Mouse (Mus musculus): ENCODE measurements at regions not wholly inside any gene's neighbourhood (a gene's known extent, or its start where the extent isn't known, plus 50 kb on each side); places are given as distances from the start of the nearest gene placed in this dataset.

GRCm38 (mm10) chr8:26847009-26847408, 130.1 kb upstream of the Zfp703 start:
- H3K27ac ChIP-seq: no peak overlapping the region
- WGBS (ENCODE audit: insufficient replicate concordance): 69% methylated on average over 9 of the region's 9 CpGs

GRCm38 (mm10) chr8:26848098-26848772, 128.9 kb upstream of the Zfp703 start:
- no peak overlapping the region for H3K4me2 ChIP-seq
- 69% methylated on average over 17 of the region's 17 CpGs for WGBS (ENCODE audit: insufficient replicate concordance)
- H3K27ac ChIP-seq: no peak overlapping the region
- H3K9me3 ChIP-seq (replicated peaks): no peaks in the 10 kb centered on the region
- ATAC-seq (ENCODE audit: low read depth) (no peak), DNase-seq (no peak)
- no peaks in the 10 kb centered on the region for H3K36me3 ChIP-seq
- no peaks in the 10 kb centered on the region for H3K27me3 ChIP-seq
- no peak overlapping the region for H3K4me3 ChIP-seq (replicated peaks)
- peaks cover 21% of the 10 kb centered on the region for H3K4me1 ChIP-seq (replicated peaks)
- no peak overlapping the region for H3K9ac ChIP-seq

More at GRCm38 (mm10) chr8:26847009-26847408, 130.1 kb upstream of the Zfp703 start:
- Histone ChIP-seq H3K36me3 (no peaks in the 10 kb centered on the region), H3K9me3 (replicated peaks) (no peaks in the 10 kb centered on the region), H3K4me3 (replicated peaks) (no peak overlapping the region), H3K4me2 (no peak overlapping the region), H3K9ac (no peak overlapping the region), H3K4me1 (replicated peaks) (peaks cover 21% of the 10 kb centered on the region), H3K27me3 (no peaks in the 10 kb centered on the region)
- DNase-seq: no peak
- ATAC-seq (ENCODE audit: low read depth): no peak

DNA sequence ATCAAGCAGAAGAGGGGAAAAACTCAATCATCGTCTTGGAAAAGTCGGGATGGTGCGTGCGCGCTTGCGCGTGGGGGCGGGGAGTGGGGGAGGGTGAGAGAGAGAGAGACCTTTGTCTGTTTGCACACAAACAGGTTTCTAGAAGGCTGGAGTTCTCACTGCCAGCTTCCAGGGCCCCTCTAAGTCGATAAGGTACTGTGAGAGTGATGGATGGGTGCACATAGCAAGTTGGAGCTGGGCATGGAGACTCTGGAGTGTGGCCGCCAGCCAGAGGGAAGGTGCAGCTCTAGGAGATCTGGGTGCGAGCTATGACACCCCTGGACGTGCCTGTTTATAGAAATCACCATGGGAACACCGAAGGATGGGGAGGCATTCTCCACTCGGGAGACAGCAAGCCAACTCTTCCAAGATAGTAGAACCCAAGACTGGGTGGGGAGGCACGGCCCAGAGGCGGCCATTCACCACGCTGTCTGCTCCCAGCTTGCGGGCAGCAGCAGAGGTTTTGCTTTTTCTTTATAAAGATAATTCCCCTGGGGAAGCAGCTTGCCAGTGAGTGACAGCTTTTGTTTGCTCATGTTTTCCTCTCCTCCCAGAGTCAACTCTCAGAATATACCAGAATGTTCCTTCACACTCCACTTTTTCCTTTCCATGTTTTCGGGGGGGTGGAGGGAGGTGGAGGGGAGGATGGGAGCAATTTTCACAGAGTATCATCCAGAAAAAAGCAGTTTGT, 128.0 kb upstream of the Zfp703 start:
- no peaks in the 10 kb centered on the region for H3K36me3 ChIP-seq
- no peaks in the 10 kb centered on the region for H3K27me3 ChIP-seq
- DNase-seq: no peak
- peaks cover 18% of the 10 kb centered on the region for H3K4me1 ChIP-seq (replicated peaks)
- no peak overlapping the region for H3K4me3 ChIP-seq (replicated peaks)
- WGBS (ENCODE audit: insufficient replicate concordance): 73% methylated on average over 19 of the region's 19 CpGs
- no peaks in the 10 kb centered on the region for H3K9me3 ChIP-seq (replicated peaks)
- no peak overlapping the region for H3K9ac ChIP-seq
- H3K4me2 ChIP-seq: no peak overlapping the region
- no peak overlapping the region for H3K27ac ChIP-seq
- no peak for ATAC-seq (ENCODE audit: low read depth)

DNA sequence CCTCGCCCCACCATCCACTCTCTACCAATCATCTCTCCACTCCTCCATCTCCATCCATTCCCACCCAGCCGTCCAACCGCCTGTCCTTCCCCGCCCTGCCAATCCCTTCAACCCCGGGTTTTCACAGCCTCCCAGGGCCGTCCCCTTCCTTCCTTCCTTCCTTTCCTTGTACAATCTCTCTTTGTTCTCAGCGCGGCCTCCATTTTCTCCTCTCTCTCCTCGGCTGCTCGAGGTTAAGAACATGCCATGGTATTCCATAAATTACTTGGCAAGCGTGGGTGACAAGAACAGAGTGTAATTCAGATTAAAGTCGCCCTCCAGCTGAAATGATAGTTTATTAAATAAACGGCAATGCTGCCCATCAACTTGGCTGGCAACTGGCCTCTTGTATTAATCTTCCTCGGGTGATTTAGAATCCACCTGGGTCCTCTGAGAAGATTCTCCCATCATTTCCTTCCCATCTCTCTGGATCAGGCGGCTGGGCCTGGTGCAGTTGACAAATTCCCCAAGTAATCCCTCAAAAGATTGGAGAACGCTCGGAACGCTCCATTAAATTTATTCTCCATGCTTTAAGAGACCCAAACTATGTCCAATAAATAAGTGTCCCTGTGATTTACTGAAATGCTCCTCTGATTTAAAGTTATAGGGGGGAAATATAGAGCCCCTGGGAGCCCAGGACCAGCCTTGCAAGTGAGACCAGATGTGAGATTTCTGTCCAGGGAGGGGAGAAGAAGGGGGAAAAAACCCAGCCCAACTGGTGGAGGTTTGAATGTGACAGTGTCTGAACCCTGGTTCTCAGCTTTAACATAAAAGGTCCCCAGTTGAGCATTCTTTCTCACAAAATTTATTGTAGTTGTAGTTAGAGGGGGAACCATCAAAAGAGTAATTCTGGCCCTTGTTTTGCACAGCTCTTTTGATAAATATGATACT, 125.0 kb upstream of the Zfp703 start:
- Histone ChIP-seq H3K27ac (no peak overlapping the region), H3K36me3 (no peaks in the 10 kb centered on the region), H3K9me3 (replicated peaks) (no peaks in the 10 kb centered on the region), H3K4me1 (replicated peaks) (peaks cover 6% of the 10 kb centered on the region; the same call in 1 of the 2 replicates), H3K9ac (no peak overlapping the region), H3K27me3 (no peaks in the 10 kb centered on the region), H3K4me2 (no peak overlapping the region), H3K4me3 (replicated peaks) (no peak overlapping the region)
- 51% methylated on average over 18 of the region's 18 CpGs for WGBS (ENCODE audit: insufficient replicate concordance)
- no peak for DNase-seq
- ATAC-seq (ENCODE audit: low read depth): no peak

- H3K27ac ChIP-seq: no peak overlapping the region
- DNase-seq (no peak), ATAC-seq (ENCODE audit: low read depth) (no peak)
- no peak overlapping the region for H3K9ac ChIP-seq
- H3K4me3 ChIP-seq (replicated peaks): no peak overlapping the region
- no peaks in the 10 kb centered on the region for H3K9me3 ChIP-seq (replicated peaks)
- no peaks in the 10 kb centered on the region for H3K36me3 ChIP-seq
- WGBS (ENCODE audit: insufficient replicate concordance): 74% methylated on average over 8 of the region's 8 CpGs
- no peak overlapping the region for H3K4me2 ChIP-seq
- H3K27me3 ChIP-seq: no peaks in the 10 kb centered on the region
- H3K4me1 ChIP-seq (replicated peaks): peaks cover 6% of the 10 kb centered on the region; the same call in 1 of the 2 replicates
Observed at GRCm38 (mm10) chr8:26852921-26853320, 124.2 kb upstream of the Zfp703 start.

DNA sequence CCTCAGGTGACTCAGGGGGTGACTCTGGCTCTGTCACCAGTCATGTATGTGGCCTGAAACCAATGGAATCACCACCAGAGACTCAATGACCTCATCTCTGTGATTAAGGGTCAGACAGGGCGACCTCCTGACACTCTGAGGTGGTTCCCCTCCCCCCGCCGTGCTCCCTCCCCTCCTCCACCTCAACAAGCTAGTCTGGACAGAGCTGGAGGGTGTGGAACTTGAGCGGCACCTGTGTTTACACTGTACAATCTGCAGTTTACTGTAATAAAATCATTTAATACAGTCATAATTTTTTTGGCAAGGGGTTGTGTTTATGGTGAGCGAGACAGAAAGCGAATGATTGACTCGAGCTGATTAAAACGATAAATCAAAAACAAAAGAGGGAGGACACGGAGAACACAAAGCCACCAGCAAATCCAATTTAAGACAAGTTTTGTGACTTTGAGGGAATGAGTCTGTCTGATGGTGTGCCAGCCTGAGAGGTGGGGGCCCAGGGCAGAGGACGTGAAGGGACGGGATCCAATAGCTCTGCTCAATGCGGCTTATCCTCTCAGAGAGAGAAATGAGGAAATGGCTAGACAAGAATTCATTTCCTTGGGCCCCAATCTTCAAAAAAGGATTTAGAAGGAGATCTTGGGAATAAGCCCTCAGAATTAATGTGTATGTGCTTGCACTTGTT, 122.4 kb upstream of the Zfp703 start:
- no peaks in the 10 kb centered on the region for H3K27me3 ChIP-seq
- ATAC-seq (ENCODE audit: low read depth) (no peak), DNase-seq (no peak)
- 53% methylated on average over 12 of the region's 12 CpGs for WGBS (ENCODE audit: insufficient replicate concordance)
- H3K9me3 ChIP-seq (replicated peaks): no peaks in the 10 kb centered on the region
- no peak overlapping the region for H3K4me3 ChIP-seq (replicated peaks)
- H3K4me2 ChIP-seq: no peak overlapping the region
- no peak overlapping the region for H3K9ac ChIP-seq
- H3K36me3 ChIP-seq: no peaks in the 10 kb centered on the region
- no peak overlapping the region for H3K27ac ChIP-seq
- no peaks in the 10 kb centered on the region for H3K4me1 ChIP-seq (replicated peaks)

DNA sequence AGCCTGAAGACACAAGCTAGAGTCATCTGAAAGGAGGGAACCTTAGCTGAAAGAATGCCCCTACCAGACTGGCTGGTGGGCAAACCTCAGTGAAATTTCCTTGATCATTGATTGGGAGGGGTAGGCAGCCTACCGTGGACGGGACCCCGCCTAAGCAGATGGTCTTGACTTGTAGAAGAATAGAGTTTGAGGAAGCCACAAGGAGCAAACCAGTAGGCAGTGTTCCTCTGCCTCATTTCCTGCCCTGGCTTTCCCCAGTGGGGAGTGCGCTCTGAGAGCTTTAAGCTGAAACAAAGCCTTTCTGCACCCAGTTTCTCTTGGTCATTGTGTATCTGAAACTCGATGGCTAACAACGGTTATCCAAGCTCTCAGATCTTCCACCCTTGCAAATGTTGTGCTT, 121.9 kb upstream of the Zfp703 start:
- H3K4me1 ChIP-seq (replicated peaks): no peaks in the 10 kb centered on the region
- DNase-seq (no peak), ATAC-seq (ENCODE audit: low read depth) (no peak)
- WGBS (ENCODE audit: insufficient replicate concordance): 23% methylated on average over 6 of the region's 6 CpGs
- H3K27me3 ChIP-seq: no peaks in the 10 kb centered on the region
- H3K4me2 ChIP-seq: no peak overlapping the region
- no peaks in the 10 kb centered on the region for H3K9me3 ChIP-seq (replicated peaks)
- no peak overlapping the region for H3K4me3 ChIP-seq (replicated peaks)
- H3K27ac ChIP-seq: no peak overlapping the region
- H3K36me3 ChIP-seq: no peaks in the 10 kb centered on the region
- H3K9ac ChIP-seq: no peak overlapping the region

DNA sequence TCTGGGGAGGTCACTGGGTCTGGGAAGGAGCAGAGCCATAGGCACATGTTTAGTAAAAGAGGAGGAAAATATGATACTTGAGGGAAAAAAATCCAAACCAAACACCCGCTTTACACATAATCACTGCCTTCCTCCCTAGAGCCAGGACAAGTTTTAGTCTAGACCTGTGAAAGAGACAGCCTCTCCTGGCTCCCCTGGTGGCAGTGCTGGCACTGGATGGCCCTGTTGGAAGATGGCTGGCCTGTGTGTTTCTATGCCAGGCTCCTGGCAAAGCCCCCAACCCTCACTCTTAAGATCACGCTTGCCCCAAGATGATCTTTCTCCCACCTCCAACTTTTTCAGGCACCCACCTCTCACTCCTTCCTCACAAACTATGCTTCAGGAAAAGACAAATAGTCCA, 112.6 kb upstream of the Zfp703 start:
- Histone ChIP-seq H3K27me3 (no peaks in the 10 kb centered on the region), H3K9me3 (replicated peaks) (no peaks in the 10 kb centered on the region), H3K36me3 (no peaks in the 10 kb centered on the region), H3K27ac (no peak overlapping the region), H3K9ac (no peak overlapping the region), H3K4me1 (replicated peaks) (no peaks in the 10 kb centered on the region), H3K4me3 (replicated peaks) (no peak overlapping the region), H3K4me2 (no peak overlapping the region)
- 78% methylated on average over 2 of the region's 2 CpGs for WGBS (ENCODE audit: insufficient replicate concordance)
- DNase-seq (no peak), ATAC-seq (ENCODE audit: low read depth) (no peak)

DNA sequence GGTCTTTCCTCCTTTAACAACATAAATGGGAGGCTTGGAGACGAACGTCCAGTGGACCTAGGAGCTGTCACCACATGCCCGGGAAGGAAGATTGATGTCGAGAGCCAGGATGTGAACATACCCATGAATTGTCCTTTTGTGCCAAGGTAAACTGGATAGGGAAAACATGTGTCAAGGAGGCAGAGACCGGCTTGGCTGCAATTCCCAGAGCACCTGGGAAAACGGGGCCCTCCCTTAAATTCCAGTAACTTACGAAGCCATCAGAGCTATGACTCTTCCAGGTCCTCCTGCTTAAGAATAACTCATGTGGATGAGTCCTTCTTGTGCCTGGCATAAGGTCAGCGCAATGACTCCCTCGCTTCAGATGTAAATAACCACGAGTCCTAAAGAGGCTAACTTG, 112.2 kb upstream of the Zfp703 start:
- Histone ChIP-seq H3K4me2 (no peak overlapping the region), H3K9ac (no peak overlapping the region), H3K36me3 (no peaks in the 10 kb centered on the region), H3K9me3 (replicated peaks) (peaks cover 2% of the 10 kb centered on the region; the same call in 1 of the 2 replicates), H3K4me3 (replicated peaks) (no peak overlapping the region), H3K27me3 (no peaks in the 10 kb centered on the region), H3K27ac (no peak overlapping the region), H3K4me1 (replicated peaks) (no peaks in the 10 kb centered on the region)
- DNase-seq: no peak
- no peak for ATAC-seq (ENCODE audit: low read depth)
- WGBS (ENCODE audit: insufficient replicate concordance): 58% methylated on average over 10 of the region's 10 CpGs

GRCm38 (mm10) chr8:26868101-26868848, 108.8 kb upstream of the Zfp703 start:
- ATAC-seq (ENCODE audit: low read depth): no peak
- H3K27ac ChIP-seq: no peak overlapping the region
- WGBS (ENCODE audit: insufficient replicate concordance): 65% methylated on average over 6 of the region's 6 CpGs

More at GRCm38 (mm10) chr8:26868101-26868848, 108.8 kb upstream of the Zfp703 start:
- Histone ChIP-seq H3K4me2 (no peak overlapping the region), H3K4me3 (replicated peaks) (no peak overlapping the region), H3K36me3 (no peaks in the 10 kb centered on the region), H3K4me1 (replicated peaks) (no peaks in the 10 kb centered on the region), H3K9ac (no peak overlapping the region), H3K27me3 (no peaks in the 10 kb centered on the region), H3K9me3 (replicated peaks) (peaks cover 7% of the 10 kb centered on the region; the same call in 1 of the 2 replicates)
- DNase-seq: no peak

All from liver, embryonic 13.5 days (tissue).